Mouse (Mus musculus): ENCODE measurements around the gene Cog7.
A peak's percentile ranks its signal among the peaks of the same experiment; 100 is the strongest.

Cog7 gene

GRCm38 (mm10) chr7:121954891-121955669, 26.4 kb downstream of the Cog7 start:
- DNase-seq (ENCODE audit: low read depth): no peak

GRCm38 (mm10) chr7:121947513-121947912, 34.0 kb downstream of the Cog7 start:
- no peak for DNase-seq (ENCODE audit: low read depth)

GRCm38 (mm10) chr7:121946196-121946595, 35.3 kb downstream of the Cog7 start:
- DNase-seq (ENCODE audit: low read depth): no peak

GRCm38 (mm10) chr7:121942371-121942770, 39.1 kb downstream of the Cog7 start:
- no peak for DNase-seq (ENCODE audit: low read depth)

GRCm38 (mm10) chr7:121941640-121942039, 39.9 kb downstream of the Cog7 start:
- DNase-seq (ENCODE audit: low read depth): no peak

GRCm38 (mm10) chr7:121941016-121941415, 40.5 kb downstream of the Cog7 start:
- no peak for DNase-seq (ENCODE audit: low read depth)

- DNase-seq (ENCODE audit: low read depth): peak; percentile 69
Measured at GRCm38 (mm10) chr7:121939729-121940128, 41.8 kb downstream of the Cog7 start.

GRCm38 (mm10) chr7:121939244-121939643, 42.3 kb downstream of the Cog7 start:
- DNase-seq (ENCODE audit: low read depth): no peak

- DNase-seq (ENCODE audit: low read depth): no peak
Measured at GRCm38 (mm10) chr7:121938124-121938891, 43.2 kb downstream of the Cog7 start.

- no peak for DNase-seq (ENCODE audit: low read depth)
Measured at GRCm38 (mm10) chr7:121936861-121937630, 44.5 kb downstream of the Cog7 start.

GRCm38 (mm10) chr7:121935906-121936794, 45.4 kb downstream of the Cog7 start:
- no peak for DNase-seq (ENCODE audit: low read depth)

- DNase-seq (ENCODE audit: low read depth): peak; percentile 15
Measured at GRCm38 (mm10) chr7:121934346-121934745, 47.2 kb downstream of the Cog7 start.

- no peak for DNase-seq (ENCODE audit: low read depth)
Measured at GRCm38 (mm10) chr7:121933675-121934074, 47.8 kb downstream of the Cog7 start.

GRCm38 (mm10) chr7:121931246-121931645, 50.3 kb downstream of the Cog7 start:
- DNase-seq (ENCODE audit: low read depth): no peak

GRCm38 (mm10) chr7:121927882-121928281, 53.6 kb downstream of the Cog7 start:
- no peak for DNase-seq (ENCODE audit: low read depth)

- DNase-seq (ENCODE audit: low read depth): no peak
Measured at GRCm38 (mm10) chr7:121924361-121924760, 57.1 kb downstream of the Cog7 start.

- no peak for DNase-seq (ENCODE audit: low read depth)
Measured at GRCm38 (mm10) chr7:121913944-121914343, 67.6 kb downstream of the Cog7 start.

GRCm38 (mm10) chr7:121912250-121912649, 69.3 kb downstream of the Cog7 start:
- DNase-seq (ENCODE audit: low read depth): no peak

- no peak for DNase-seq (ENCODE audit: low read depth)
Measured at GRCm38 (mm10) chr7:121906879-121907278, 74.6 kb downstream of the Cog7 start.

- DNase-seq (ENCODE audit: low read depth): no peak
Measured at GRCm38 (mm10) chr7:121902757-121903411, 78.6 kb downstream of the Cog7 start.

GRCm38 (mm10) chr7:121899940-121900339, 81.6 kb downstream of the Cog7 start:
- DNase-seq (ENCODE audit: low read depth): no peak
